Mouse (Mus musculus) bone marrow, adult 2 months (tissue): ENCODE measurements around the gene Yy1. TPM values are rescaled to one million over a fixed set of nuclear protein-coding genes. Genes with fewer than 3 reads are reported as not detected.
A peak's percentile ranks its signal among the peaks of the same experiment; 100 is the strongest.

ENCODE experiments used
- H3K27ac ChIP-seq: fragments of 200-500 bp; 2 replicates; pipeline ENCODE4 v1.5.1; 2012; ENCODE audit warnings: low read depth, mild to moderate bottlenecking, control low read depth, inconsistent platforms, low read length; ENCODE audit not compliant: control insufficient read depth, poor library complexity, insufficient read depth
- H3K4me1 ChIP-seq: fragments of 200-500 bp; 2 replicates; pipeline ENCODE4 v1.6.1; 2011; ENCODE audit warnings: low read length; ENCODE audit not compliant: control insufficient read depth, insufficient read depth
- H3K4me3 ChIP-seq: fragments of 200-500 bp; replicated peaks from 2 replicates; pipeline ENCODE3; 2011; ENCODE audit warnings: mild to moderate bottlenecking, low read depth, low read length, control low read depth; ENCODE audit not compliant: control insufficient read depth
- CTCF ChIP-seq: fragments of 200-500 bp; IDR thresholded peaks from 2 replicates; pipeline ENCODE4 v1.5.1; 2011; ENCODE audit warnings: low read length, control low read depth; ENCODE audit not compliant: control insufficient read depth, insufficient read depth
- POLR2A ChIP-seq: fragments of 200-500 bp; IDR thresholded peaks from 2 replicates; pipeline ENCODE4 v1.6.1; 2011; ENCODE audit warnings: low read depth, mild to moderate bottlenecking, control low read depth, low read length, borderline replicate concordance; ENCODE audit not compliant: control insufficient read depth
- WGBS: fragments of 180-500 bp; shearing (Covaris S2); methylation state at CpG from one replicate; pipeline ENCODE4 v1.1.7; 2018; 5-methylcytosine and 5-hydroxymethylcytosine counted together
- polyA plus RNA-seq: library from polyadenylated mRNA; stranded (reverse); fragments of >200 nt; gene quantifications from 2 replicates; pipeline ENCODE4 v1.2.4, GENCODE M21; 2011; ENCODE audit warnings: low replicate concordance; ENCODE audit not compliant: missing spikeins, insufficient read depth, insufficient read length

Yy1 gene
- polyA plus RNA-seq, 1 experiment: 35.4 TPM

DNA sequence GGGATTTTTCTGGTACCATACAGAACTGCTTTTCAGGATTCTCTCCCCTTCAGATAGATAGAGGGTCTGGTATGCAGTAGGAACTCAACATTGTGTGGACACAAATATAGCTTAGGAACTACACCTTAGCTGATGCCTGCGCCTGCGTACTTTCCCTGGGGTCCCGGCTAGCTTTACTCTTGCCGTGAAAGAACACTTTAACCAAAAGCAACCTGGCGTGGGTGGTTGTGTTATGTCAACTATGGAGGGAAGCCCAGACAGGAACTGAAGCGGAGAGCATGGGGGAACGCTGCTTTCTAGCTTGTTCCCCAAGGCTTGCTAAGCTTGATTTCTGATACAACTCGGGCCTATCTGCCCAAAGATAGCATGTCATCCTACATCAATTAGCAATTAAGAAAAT is 34.5 kb upstream of the Yy1 start:
- TF ChIP-seq POLR2A (no peak), CTCF (no peak)
- Histone ChIP-seq H3K4me3 (no peak overlapping the region), H3K27ac (no peak overlapping the region), H3K4me1 (peaks cover 7% of the 10 kb centered on the region)
- 59% methylated on average over 8 of the region's 8 CpGs for WGBS

DNA sequence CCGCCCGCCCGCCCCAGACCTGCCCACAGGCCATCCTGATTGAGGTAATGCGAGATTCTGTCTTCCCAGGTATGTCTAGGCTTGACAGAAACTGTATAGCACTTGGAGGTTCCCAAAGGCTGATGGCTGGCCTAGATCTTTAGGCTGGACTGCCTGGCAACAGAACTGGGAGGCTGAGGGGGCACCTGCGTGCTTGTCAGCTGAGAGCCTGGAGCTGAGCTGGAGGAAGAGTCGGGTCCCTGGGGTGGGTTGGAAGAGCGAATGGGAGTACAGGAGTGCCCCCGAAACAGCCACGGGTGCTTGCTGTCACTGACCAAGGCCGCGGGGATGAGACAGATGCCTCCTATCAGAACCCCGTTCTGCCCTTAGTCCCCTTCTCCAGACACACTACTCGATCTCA is 34.1 kb upstream of the Yy1 start:
- TF ChIP-seq CTCF (no peak), POLR2A (no peak)
- no peak overlapping the region for H3K4me3 ChIP-seq
- H3K27ac ChIP-seq: no peak overlapping the region
- 86% methylated on average over 13 of the region's 13 CpGs for WGBS
- H3K4me1 ChIP-seq: peaks cover 9% of the 10 kb centered on the region

DNA sequence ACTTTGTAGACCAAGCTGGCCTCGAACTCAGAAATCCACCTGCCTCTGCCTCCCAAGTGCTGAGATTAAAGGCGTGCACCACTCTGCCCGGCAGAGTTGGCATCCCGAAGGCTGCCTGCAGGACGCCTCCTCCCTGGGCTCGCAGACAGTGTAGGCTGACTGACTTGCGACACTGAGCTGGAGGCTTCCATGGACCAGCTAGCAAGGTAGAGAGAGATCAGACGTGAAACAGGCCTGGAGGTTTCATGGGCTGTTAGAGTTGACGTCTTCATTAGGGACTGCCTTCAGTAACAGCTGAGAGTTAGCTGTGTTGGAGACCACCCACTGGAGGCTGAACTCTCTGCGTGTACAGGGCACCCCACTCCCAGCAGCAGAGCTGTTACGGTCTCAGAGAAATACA is 33.5 kb upstream of the Yy1 start:
- Histone ChIP-seq H3K4me1 (peaks cover 11% of the 10 kb centered on the region), H3K27ac (no peak overlapping the region), H3K4me3 (no peak overlapping the region)
- WGBS: 88% methylated on average over 11 of the region's 11 CpGs
- no peak for TF ChIP-seq CTCF
- no peak for TF ChIP-seq POLR2A

DNA sequence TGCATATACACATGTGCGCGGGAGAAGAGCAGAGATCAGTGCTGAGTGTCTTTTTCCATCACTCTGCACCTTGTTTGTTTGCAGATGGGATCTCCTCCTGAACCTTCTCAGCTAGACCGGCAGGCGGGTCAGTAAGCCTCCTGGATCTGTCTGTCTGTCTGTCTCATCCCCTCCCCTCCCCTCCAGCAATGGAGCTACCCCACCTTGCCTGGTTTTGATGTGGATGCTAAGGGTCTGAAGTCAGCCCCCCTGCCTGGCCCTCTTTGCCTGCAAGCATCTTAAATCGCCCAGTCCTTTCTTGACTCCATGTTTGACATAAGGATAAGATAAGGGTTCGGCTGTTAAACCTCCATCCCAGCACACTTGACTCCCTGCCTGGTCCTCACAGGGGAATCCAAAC is 32.8 kb upstream of the Yy1 start:
- no peak overlapping the region for H3K27ac ChIP-seq
- no peak overlapping the region for H3K4me3 ChIP-seq
- WGBS: 84% methylated on average over 6 of the region's 6 CpGs
- no peak for TF ChIP-seq CTCF
- TF ChIP-seq POLR2A: no peak
- peaks cover 11% of the 10 kb centered on the region for H3K4me1 ChIP-seq

DNA sequence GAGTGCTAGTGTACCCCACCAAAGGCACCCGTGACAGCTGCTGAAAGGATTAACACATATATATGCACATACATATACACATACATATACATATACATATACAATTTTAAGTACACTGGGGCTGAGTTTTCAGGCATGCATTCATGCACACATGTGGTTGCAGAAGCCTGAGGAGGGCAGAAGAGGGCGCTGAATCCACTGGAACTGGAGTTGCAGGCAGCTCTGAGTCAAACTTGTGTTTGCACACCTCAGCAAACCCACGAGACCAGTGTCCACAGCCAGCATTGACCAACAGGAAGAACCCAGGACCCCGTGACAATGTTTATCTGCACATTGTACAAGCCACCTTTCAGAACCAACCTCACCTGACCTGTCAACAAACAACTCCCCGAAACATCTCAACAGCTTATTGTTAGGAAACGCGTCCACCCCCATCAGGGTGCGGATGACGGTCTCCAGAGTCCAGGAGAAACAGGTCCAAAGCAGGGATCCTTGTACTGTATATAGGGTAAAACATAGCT is 32.2 kb upstream of the Yy1 start:
- Histone ChIP-seq H3K4me3 (no peak overlapping the region), H3K27ac (peak overlapping the region; percentile 75), H3K4me1 (peaks cover 11% of the 10 kb centered on the region)
- TF ChIP-seq POLR2A: no peak
- TF ChIP-seq CTCF: peak; percentile 69
- 60% methylated on average over 9 of the region's 9 CpGs for WGBS

DNA sequence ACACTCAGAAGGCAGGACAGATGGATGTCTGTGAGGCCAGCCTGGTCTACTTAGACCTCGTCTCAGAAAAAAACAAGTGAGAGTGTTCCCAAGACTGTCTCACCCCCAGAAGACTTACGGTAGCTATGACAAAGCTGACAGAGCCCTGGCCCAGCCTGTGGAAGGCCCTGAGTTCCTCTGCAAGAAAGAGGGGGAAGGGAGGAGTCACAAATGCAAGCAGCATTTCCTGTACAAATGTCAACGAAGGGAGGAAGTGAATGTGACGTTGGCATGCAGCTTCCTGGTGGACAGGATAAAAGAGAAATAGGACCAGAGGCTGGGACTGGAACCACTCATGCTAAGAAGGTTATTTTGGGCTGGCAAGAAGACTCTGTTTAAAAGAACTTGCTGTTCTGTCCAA is 31.6 kb upstream of the Yy1 start:
- peaks cover 11% of the 10 kb centered on the region for H3K4me1 ChIP-seq
- 4% methylated on average over 4 of the region's 4 CpGs for WGBS
- H3K27ac ChIP-seq: peak overlapping the region; percentile 75
- H3K4me3 ChIP-seq: peak overlapping the region; percentile 17
- no peak for TF ChIP-seq POLR2A
- no peak for TF ChIP-seq CTCF

DNA sequence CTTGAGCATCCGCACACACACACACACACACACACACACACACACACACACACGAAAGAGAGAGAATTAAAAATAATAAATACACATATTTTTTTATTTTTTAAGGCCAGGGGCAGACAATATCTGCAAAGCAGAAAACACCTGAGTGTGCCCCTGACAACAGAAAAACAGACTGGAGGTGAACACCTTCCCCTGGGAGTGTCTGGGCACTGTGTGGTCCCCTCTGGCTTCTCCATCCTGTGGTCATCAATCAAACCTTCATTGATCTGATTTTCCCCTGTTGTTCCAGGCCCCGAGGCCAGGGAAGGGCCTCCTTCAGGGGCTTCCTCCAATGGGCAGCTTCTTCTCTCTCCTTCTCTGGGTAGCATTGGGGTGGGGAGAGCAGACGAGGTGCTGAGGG is 31.1 kb upstream of the Yy1 start:
- Histone ChIP-seq H3K4me1 (peaks cover 11% of the 10 kb centered on the region), H3K4me3 (no peak overlapping the region), H3K27ac (peak overlapping the region; percentile 75)
- 67% methylated on average over 4 of the region's 4 CpGs for WGBS
- TF ChIP-seq CTCF: no peak
- no peak for TF ChIP-seq POLR2A

DNA sequence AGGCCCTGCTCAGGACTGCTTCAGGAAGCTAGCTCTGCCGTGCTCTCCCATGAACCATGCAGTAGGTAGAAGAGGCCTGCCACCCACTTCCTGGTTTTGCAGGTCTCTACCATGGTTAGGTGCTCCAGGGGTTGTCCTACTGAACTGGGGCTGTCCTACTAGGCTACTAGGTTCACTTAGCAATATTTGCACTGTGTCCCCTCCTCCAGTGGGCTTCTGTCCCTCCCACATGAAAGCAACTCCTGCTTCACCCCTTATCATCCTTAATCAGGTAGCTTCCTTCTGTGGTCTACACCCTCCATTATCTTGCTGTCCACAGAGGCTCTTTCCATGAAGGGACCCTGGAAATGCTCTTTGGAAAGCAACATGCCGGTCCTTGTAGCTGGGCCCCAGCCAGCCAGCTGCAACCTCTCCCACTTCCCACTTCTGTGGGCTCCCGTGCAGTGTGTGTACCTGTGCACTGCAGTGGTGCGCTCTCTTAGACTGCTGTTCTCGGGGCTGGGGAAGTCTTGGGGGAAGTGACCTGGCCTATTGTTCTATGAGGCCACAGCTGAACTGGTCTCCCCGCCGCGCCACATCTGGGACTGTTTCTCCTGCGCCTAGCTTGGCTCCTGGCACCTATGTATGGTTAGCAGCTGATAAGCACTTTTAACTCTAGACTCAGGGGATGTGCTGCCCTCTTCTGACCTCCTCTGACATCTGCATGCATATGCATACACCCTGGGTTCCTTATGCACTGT is 29.5 kb upstream of the Yy1 start:
- Histone ChIP-seq H3K4me3 (peak overlapping the region; percentile 25), H3K4me1 (peaks cover 11% of the 10 kb centered on the region), H3K27ac (peak overlapping the region; percentile 78)
- 10% methylated on average over 9 of the region's 9 CpGs for WGBS
- TF ChIP-seq CTCF (peak; percentile 66), POLR2A (no peak)

DNA sequence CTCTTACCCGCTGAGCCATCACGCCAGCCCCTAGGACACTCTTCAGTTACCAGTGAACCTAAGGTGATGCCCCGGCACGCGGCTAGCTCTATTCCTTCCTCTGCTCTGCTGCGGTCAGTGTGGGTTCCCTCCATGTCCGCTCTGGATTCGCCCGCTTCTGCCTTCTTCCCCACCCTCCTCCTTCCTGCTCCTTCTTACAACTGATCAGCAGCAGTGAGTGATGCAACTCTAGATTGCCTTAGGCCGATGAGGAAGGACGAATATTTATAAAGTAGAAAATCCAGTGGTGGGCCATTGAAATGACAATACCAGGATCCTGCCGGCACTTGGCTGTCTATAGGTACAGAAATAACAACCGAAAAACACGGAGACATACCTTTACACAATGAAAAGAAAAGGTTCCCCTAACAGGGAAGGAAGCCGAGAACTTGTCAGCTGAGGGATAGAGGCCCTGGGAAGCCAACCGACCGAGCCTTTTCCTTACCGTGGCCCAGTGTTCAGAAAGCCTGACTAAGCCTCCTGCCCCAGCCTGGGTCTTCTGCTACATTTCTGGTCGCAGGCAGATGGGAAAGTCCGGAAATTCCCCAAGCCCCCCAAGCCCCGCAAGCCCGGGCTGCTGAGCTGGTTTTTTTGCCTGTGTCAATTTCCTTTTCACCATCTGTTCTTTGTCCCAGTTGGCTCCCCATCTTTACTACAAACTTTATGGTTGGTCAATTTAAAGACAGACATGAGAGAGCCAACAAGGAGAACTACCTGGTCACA is 27.7 kb upstream of the Yy1 start:
- peak overlapping the region; percentile 80 for H3K4me3 ChIP-seq
- peak; percentile 32; the same call in 1 of the 2 replicates for TF ChIP-seq POLR2A
- TF ChIP-seq CTCF: no peak
- 5% methylated on average over 22 of the region's 22 CpGs for WGBS
- peaks cover 11% of the 10 kb centered on the region for H3K4me1 ChIP-seq
- peak overlapping the region; percentile 99 for H3K27ac ChIP-seq
